Mouse (Mus musculus): ENCODE data around the gene Susd1. TPM values are rescaled to one million over a fixed set of nuclear protein-coding genes. Genes with fewer than 3 reads are reported as not detected.

Gene Susd1
- polyA plus RNA-seq, 1 experiment, result 9.7 TPM

- no peaks in the 10 kb centered on the region for H3K27me3 ChIP-seq (ENCODE audit: control insufficient read depth, insufficient read depth, low read length, poor library complexity, severe bottlenecking)
- no peaks in the 10 kb centered on the region for H3K4me1 ChIP-seq (ENCODE audit: control insufficient read depth, insufficient read depth, low read length)
- H3K9me3 ChIP-seq (replicated peaks; ENCODE audit: control insufficient read depth, insufficient read depth, low read length, poor library complexity, severe bottlenecking), result no peaks in the 10 kb centered on the region
- no peak overlapping the region for H3K4me3 ChIP-seq (ENCODE audit: low read depth, low read length)
- no peak overlapping the region for H3K9ac ChIP-seq (ENCODE audit: low read depth, poor library complexity, severe bottlenecking)
- H3K36me3 ChIP-seq (ENCODE audit: control insufficient read depth, insufficient read depth, low read length, poor library complexity, severe bottlenecking), result no peaks in the 10 kb centered on the region
- TF ChIP-seq POLR2A (IDR thresholded peaks at IDR 0.05; ENCODE audit: insufficient read depth, low read length) (no peak), EP300 (IDR thresholded peaks at IDR 0.05; ENCODE audit: insufficient read depth, low read depth, low read length) (no peak), CTCF (IDR thresholded peaks at IDR 0.05; ENCODE audit: low read depth, low read length) (no peak)
- no peak overlapping the region for H3K27ac ChIP-seq (ENCODE audit: insufficient read depth, low read length)
Observed at GRCm38 (mm10) chr4:59318602-59319001, 119.8 kb downstream of the Susd1 start.

DNA sequence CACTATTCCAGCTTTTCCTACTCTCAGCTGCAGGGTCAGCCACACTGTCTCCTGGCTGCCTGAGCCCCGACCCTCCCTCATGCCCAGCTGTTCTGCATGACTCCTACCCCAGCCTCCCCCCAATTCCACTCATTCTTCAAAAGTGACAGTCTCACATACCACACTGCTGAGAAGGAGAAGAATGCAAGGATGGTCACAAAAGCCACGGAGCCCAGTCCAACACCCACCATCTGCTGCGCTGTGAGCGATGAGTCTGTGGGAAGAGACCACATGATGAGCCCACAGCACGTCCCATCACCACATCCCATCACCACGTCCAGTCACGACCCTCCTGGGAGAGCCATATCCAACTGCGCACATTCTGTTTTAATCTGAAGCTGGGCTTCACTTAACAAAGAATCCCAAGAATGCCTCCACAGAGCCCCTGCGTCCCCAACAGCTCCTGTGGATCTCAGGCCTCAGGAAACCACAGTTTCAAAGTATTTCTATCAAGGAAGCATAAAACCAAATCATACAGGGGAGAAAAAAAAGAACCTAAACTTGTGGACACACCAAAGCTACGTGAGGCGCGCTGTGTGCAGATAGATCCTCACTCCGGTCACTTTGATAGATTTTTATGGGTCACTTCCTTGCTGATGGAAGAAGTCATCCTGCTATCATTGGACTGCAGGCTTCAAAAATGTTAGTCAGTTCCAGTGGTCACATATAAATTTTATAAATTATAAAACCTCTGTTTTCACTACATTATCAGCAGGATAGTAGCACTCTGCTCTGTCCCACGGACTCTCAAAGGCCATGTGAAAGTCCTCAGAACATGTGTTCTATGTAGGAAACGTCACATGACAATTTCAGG is 122.7 kb downstream of the Susd1 start:
- Histone ChIP-seq H3K36me3 (ENCODE audit: control insufficient read depth, insufficient read depth, low read length, poor library complexity, severe bottlenecking) (no peaks in the 10 kb centered on the region), H3K27me3 (ENCODE audit: control insufficient read depth, insufficient read depth, low read length, poor library complexity, severe bottlenecking) (no peaks in the 10 kb centered on the region)
- TF ChIP-seq CTCF (IDR thresholded peaks at IDR 0.05; ENCODE audit: low read depth, low read length), result no peak
- no peak for TF ChIP-seq EP300 (IDR thresholded peaks at IDR 0.05; ENCODE audit: insufficient read depth, low read depth, low read length)
- no peak for TF ChIP-seq POLR2A (IDR thresholded peaks at IDR 0.05; ENCODE audit: insufficient read depth, low read length)

DNA sequence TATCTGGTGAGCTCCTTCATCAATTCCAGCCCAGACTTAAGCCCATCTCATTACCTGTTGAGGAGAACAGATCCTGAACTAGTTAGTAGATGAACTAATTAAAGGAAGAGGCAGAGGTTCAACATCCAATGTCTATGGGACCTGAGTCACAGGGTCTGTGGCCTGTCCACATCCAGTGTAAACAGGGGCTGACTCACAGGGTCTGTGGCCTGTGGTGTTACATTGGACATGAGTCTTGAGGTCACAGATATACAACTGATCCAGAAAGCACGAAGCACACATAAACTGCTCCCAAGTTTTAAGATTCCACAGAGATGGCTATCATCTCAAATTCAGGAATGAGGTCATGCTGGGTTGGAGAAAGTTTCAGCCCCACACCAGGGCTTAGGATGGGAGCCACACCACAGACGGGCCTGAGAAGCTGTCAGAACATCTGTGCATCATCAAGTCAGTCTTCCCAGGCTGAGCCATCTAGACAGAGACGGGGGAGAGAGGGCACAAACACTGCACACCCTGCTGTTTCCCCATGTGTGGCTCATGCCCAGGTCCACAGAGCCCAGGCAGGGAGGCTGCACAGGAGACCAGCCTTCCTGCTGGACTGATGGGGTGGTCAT is 123.4 kb downstream of the Susd1 start:
- TF ChIP-seq POLR2A (IDR thresholded peaks at IDR 0.05; ENCODE audit: insufficient read depth, low read length) (no peak), CTCF (IDR thresholded peaks at IDR 0.05; ENCODE audit: low read depth, low read length) (no peak), EP300 (IDR thresholded peaks at IDR 0.05; ENCODE audit: insufficient read depth, low read depth, low read length) (no peak)
- Histone ChIP-seq H3K36me3 (ENCODE audit: control insufficient read depth, insufficient read depth, low read length, poor library complexity, severe bottlenecking) (no peaks in the 10 kb centered on the region), H3K27me3 (ENCODE audit: control insufficient read depth, insufficient read depth, low read length, poor library complexity, severe bottlenecking) (no peaks in the 10 kb centered on the region), H3K4me3 (ENCODE audit: low read depth, low read length) (no peak overlapping the region), H3K27ac (ENCODE audit: insufficient read depth, low read length) (no peak overlapping the region), H3K9ac (ENCODE audit: low read depth, poor library complexity, severe bottlenecking) (no peak overlapping the region), H3K4me1 (ENCODE audit: control insufficient read depth, insufficient read depth, low read length) (no peaks in the 10 kb centered on the region), H3K9me3 (replicated peaks; ENCODE audit: control insufficient read depth, insufficient read depth, low read length, poor library complexity, severe bottlenecking) (no peaks in the 10 kb centered on the region)

More for the DNA sequence above, 122.7 kb downstream of the Susd1 start:
- no peak overlapping the region for H3K4me3 ChIP-seq (ENCODE audit: low read depth, low read length)
- no peak overlapping the region for H3K27ac ChIP-seq (ENCODE audit: insufficient read depth, low read length)
- H3K9me3 ChIP-seq (replicated peaks; ENCODE audit: control insufficient read depth, insufficient read depth, low read length, poor library complexity, severe bottlenecking), result no peaks in the 10 kb centered on the region
- no peak overlapping the region for H3K9ac ChIP-seq (ENCODE audit: low read depth, poor library complexity, severe bottlenecking)
- H3K4me1 ChIP-seq (ENCODE audit: control insufficient read depth, insufficient read depth, low read length), result no peaks in the 10 kb centered on the region

DNA sequence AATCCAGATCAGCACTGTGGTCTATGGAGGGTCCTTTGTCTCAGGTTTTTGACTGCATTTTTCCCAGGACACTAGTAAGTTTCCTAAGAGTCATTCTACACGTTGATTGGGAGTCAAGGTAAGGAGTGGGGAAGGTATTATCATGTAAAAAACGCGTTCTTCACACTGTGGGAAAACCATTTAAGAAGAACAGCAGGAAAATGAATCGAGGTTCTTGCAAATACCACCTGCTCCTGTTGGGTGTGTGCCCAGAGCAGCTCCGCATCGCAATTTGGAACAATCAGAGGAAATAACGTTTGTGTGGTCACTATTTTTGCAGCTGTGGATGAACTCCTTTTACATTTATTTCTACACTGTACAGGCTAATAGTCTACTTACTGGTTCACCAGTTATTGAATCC is 125.5 kb downstream of the Susd1 start:
- no peaks in the 10 kb centered on the region for H3K36me3 ChIP-seq (ENCODE audit: control insufficient read depth, insufficient read depth, low read length, poor library complexity, severe bottlenecking)
- no peak overlapping the region for H3K27ac ChIP-seq (ENCODE audit: insufficient read depth, low read length)
- H3K4me3 ChIP-seq (ENCODE audit: low read depth, low read length), result no peak overlapping the region
- H3K9ac ChIP-seq (ENCODE audit: low read depth, poor library complexity, severe bottlenecking), result no peak overlapping the region
- TF ChIP-seq EP300 (IDR thresholded peaks at IDR 0.05; ENCODE audit: insufficient read depth, low read depth, low read length) (no peak), CTCF (IDR thresholded peaks at IDR 0.05; ENCODE audit: low read depth, low read length) (no peak), POLR2A (IDR thresholded peaks at IDR 0.05; ENCODE audit: insufficient read depth, low read length) (no peak)
- no peaks in the 10 kb centered on the region for H3K27me3 ChIP-seq (ENCODE audit: control insufficient read depth, insufficient read depth, low read length, poor library complexity, severe bottlenecking)
- no peaks in the 10 kb centered on the region for H3K9me3 ChIP-seq (replicated peaks; ENCODE audit: control insufficient read depth, insufficient read depth, low read length, poor library complexity, severe bottlenecking)
- H3K4me1 ChIP-seq (ENCODE audit: control insufficient read depth, insufficient read depth, low read length), result no peaks in the 10 kb centered on the region

- Histone ChIP-seq H3K27me3 (ENCODE audit: control insufficient read depth, insufficient read depth, low read length, poor library complexity, severe bottlenecking) (no peaks in the 10 kb centered on the region), H3K27ac (ENCODE audit: insufficient read depth, low read length) (no peak overlapping the region), H3K9ac (ENCODE audit: low read depth, poor library complexity, severe bottlenecking) (no peak overlapping the region), H3K36me3 (ENCODE audit: control insufficient read depth, insufficient read depth, low read length, poor library complexity, severe bottlenecking) (no peaks in the 10 kb centered on the region), H3K4me1 (ENCODE audit: control insufficient read depth, insufficient read depth, low read length) (no peaks in the 10 kb centered on the region), H3K4me3 (ENCODE audit: low read depth, low read length) (no peak overlapping the region), H3K9me3 (replicated peaks; ENCODE audit: control insufficient read depth, insufficient read depth, low read length, poor library complexity, severe bottlenecking) (no peaks in the 10 kb centered on the region)
- TF ChIP-seq CTCF (IDR thresholded peaks at IDR 0.05; ENCODE audit: low read depth, low read length) (no peak), POLR2A (IDR thresholded peaks at IDR 0.05; ENCODE audit: insufficient read depth, low read length) (no peak), EP300 (IDR thresholded peaks at IDR 0.05; ENCODE audit: insufficient read depth, low read depth, low read length) (no peak)
Observed at GRCm38 (mm10) chr4:59310590-59310989, 127.8 kb downstream of the Susd1 start.
